Mouse (Mus musculus) v-Abl transformed pro-B cells (cell line): ENCODE results near the gene P4ha1.
"Not testable (repeated sequence)": the region's sequence is repeated elsewhere in the genome, so short reads cannot be mapped to it uniquely, and the experiment has no call there.

ENCODE experiments used
- in situ Hi-C, 2 experiments: fragments of 400-800 bp; cut with MboI; formaldehyde crosslinking; loops; one replicate each; pipeline ENCODE4 v1.15.1; 2025; ENCODE audit not compliant: unreplicated experiment in 2 of 2

Gene P4ha1

GRCm38 (mm10) chr10:59365804-59366589 lies 42.9 kb downstream of the P4ha1 start:
- in situ Hi-C loops: no loop called here

- in situ Hi-C loops: no loop called here
Observed at GRCm38 (mm10) chr10:59366746-59367145, 43.6 kb downstream of the P4ha1 start.

- in situ Hi-C loops: no loop called here
Observed at GRCm38 (mm10) chr10:59367206-59367605, 44.1 kb downstream of the P4ha1 start.

GRCm38 (mm10) chr10:59368729-59369128 lies 45.6 kb downstream of the P4ha1 start:
- in situ Hi-C loops: no loop called here

GRCm38 (mm10) chr10:59369426-59369825 lies 46.3 kb downstream of the P4ha1 start:
- in situ Hi-C loops: no loop called here

GRCm38 (mm10) chr10:59377906-59378305 lies 54.8 kb downstream of the P4ha1 start:
- in situ Hi-C loops: loop anchor here in 1 of 2 experiments (10.0 kb wide), 1 partner anchor 497 kb away; the partner anchor contains the start of gene Dnajb12

- in situ Hi-C loops: loop anchor here in 1 of 2 experiments (10.0 kb wide), 1 partner anchor 496 kb away; the partner anchor contains the start of gene Dnajb12
Observed at GRCm38 (mm10) chr10:59378728-59379127, 55.6 kb downstream of the P4ha1 start.

- in situ Hi-C loops: loop anchor here in 1 of 2 experiments (10.0 kb wide), 1 partner anchor 495 kb away; the partner anchor contains the start of gene Dnajb12
Observed at GRCm38 (mm10) chr10:59379927-59380326, 56.8 kb downstream of the P4ha1 start.

GRCm38 (mm10) chr10:59380411-59380821 lies 57.3 kb downstream of the P4ha1 start:
- in situ Hi-C loops: no loop called here

- in situ Hi-C loops: not testable (repeated sequence)
Observed at GRCm38 (mm10) chr10:59381563-59381962, 58.5 kb downstream of the P4ha1 start.

- in situ Hi-C loops: no loop called here
Observed at GRCm38 (mm10) chr10:59386951-59387350, 63.9 kb downstream of the P4ha1 start.

- in situ Hi-C loops: no loop called here
Observed at GRCm38 (mm10) chr10:59389652-59390051, 66.6 kb downstream of the P4ha1 start.

- in situ Hi-C loops: no loop called here
Observed at GRCm38 (mm10) chr10:59391907-59392306, 68.8 kb downstream of the P4ha1 start.

GRCm38 (mm10) chr10:59395461-59395860 lies 72.4 kb downstream of the P4ha1 start, which contains the start of gene Gm10273:
Gene Gm10273 (plus strand): TSS chr10:59395632.
- in situ Hi-C loops: not testable (repeated sequence)

- in situ Hi-C loops: no loop called here
Observed at GRCm38 (mm10) chr10:59402899-59403792, 80.0 kb downstream of the P4ha1 start, which contains the start of gene Pla2g12b. Gene Pla2g12b (plus strand): TSS chr10:59403660.

GRCm38 (mm10) chr10:59403793-59404149 lies 80.7 kb downstream of the P4ha1 start:
- in situ Hi-C loops: no loop called here

GRCm38 (mm10) chr10:59408499-59408898 lies 85.4 kb downstream of the P4ha1 start:
- in situ Hi-C loops: no loop called here

GRCm38 (mm10) chr10:59410264-59410663 lies 87.2 kb downstream of the P4ha1 start:
- in situ Hi-C loops: no loop called here

- in situ Hi-C loops: no loop called here
Observed at GRCm38 (mm10) chr10:59413711-59414110, 90.6 kb downstream of the P4ha1 start.

- in situ Hi-C loops: no loop called here
Observed at GRCm38 (mm10) chr10:59416623-59417022, 93.5 kb downstream of the P4ha1 start.

- in situ Hi-C loops: no loop called here
Observed at GRCm38 (mm10) chr10:59419516-59419915, 96.4 kb downstream of the P4ha1 start.
